In the genomic region with DNA sequence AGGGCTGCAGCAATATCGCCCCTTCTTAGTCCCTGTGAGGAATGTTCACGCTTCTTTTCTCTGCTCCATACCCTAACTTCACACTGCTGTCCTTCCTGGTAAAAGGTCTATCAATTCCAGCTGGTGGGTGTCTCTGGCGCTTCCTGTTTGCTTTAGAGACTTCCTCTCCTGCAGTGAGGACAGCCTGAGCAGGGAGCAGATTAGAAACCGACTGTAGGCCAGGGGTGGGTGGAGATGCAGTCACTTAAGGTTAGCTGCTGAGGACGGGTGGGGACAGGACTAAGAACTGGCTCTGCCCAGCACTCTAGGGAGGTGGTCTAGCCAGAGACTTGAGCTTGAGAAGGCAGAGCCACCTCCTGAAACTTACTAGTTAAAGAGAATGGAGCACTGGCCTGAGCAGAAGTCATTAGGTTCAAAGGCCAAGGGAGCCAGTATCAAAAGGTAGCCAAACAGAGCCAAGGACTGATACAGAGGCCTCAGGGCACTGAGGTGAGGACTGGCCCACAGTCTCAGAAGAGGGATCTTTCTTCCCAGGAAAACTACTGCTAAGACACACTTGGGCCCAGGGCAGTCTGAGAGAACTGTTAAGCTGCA, we compare ENCODE assay signal across 10 mouse cellular contexts. TPM values are rescaled to one million over a fixed set of nuclear protein-coding genes. Genes with fewer than 3 reads are reported as not detected.
DNase-seq lines count a peak whose midpoint lies in the region; ATAC-seq and TF ChIP-seq lines count a peak whose summit lies in the region.
"Had no signal": no experiment of that assay in that cellular context is flagged by ENCODE, and none has a peak within 500 bp of the region (broad histone marks: within the 10 kb centered on the region; RNA-seq: fewer than 3 reads in every experiment).

No protein-coding gene starts in this region.

- TF ChIP-seq POLR2A in kidney, adult 2 months (IDR thresholded peaks at IDR 0.05; ENCODE audit: low read depth, low read length) = no peak

- H3K36me3 ChIP-seq in embryonic facial prominence, embryonic 11.5 days (replicated peaks; ENCODE audit: control insufficient read depth, insufficient read depth, low read depth, low read length) = no peaks in the 10 kb centered on the region
- H3K36me3 ChIP-seq in kidney, adult 2 months (ENCODE audit: control insufficient read depth, insufficient read depth, low read length) = no peaks in the 10 kb centered on the region

- H3K4me3 ChIP-seq in embryonic facial prominence, embryonic 11.5 days (ENCODE audit: low read depth, low read length) = no peak overlapping the region
- no peak overlapping the region for H3K4me3 ChIP-seq in kidney, adult 2 months (ENCODE audit: insufficient read depth, low read depth, low read length)

- no peak overlapping the region for H3K4me2 ChIP-seq in embryonic facial prominence, embryonic 11.5 days (ENCODE audit: low read depth, low read length)

- H3K27ac ChIP-seq in embryonic facial prominence, embryonic 11.5 days (replicated peaks; ENCODE audit: low read depth, low read length) = peak overlapping the region; percentile 22; the same call in 1 of the 2 replicates
- peak overlapping the region; percentile 88 for H3K27ac ChIP-seq in kidney, adult 2 months (ENCODE audit: insufficient read depth, low read depth, low read length)

- TF ChIP-seq CTCF in kidney, adult 2 months (conservative IDR thresholded peaks at IDR 0.05; ENCODE audit: insufficient read depth, insufficient read length, low read depth, low read length) = no peak

- peak; percentile 49 for DNase-seq in gastrocnemius, postnatal 25 days
- DNase-seq in gastrocnemius, postnatal 14 days = no peak
- peak; percentile 33 for DNase-seq in embryonic facial prominence, embryonic 11.5 days (ENCODE audit: low spot score)
- DNase-seq in kidney, adult 2 months = peak; percentile 79
- peak; percentile 76 for DNase-seq in lung, postnatal 25 days (ENCODE audit: low spot score)
- DNase-seq in frontal cortex, adult 2 months (ENCODE audit: extremely low spot score in 1 of 2, low spot score in 1 of 2) = no peak
- no peak for DNase-seq in adrenal gland, postnatal 25 days
- DNase-seq in MN1 (ENCODE audit: low spot score) = no peak
- DNase-seq: cerebellum, adult 11-12 months had no signal

- intact Hi-C loops in gastrocnemius, postnatal 14 days (cut with DNase I; ENCODE audit: low total_unique reads) = no loop called here

- ATAC-seq in embryonic facial prominence, embryonic 11.5 days (replicated peaks; ENCODE audit: insufficient number of reproducible peaks, low FRiP score, low TSS enrichment, low read depth) = no peak

- no peaks in the 10 kb centered on the region for H3K27me3 ChIP-seq in embryonic facial prominence, embryonic 11.5 days (ENCODE audit: control insufficient read depth, insufficient read depth, low read length)
- H3K27me3 ChIP-seq in kidney, adult 2 months (replicated peaks; ENCODE audit: control insufficient read depth, insufficient read depth, low read length) = no peaks in the 10 kb centered on the region

- no peaks in the 10 kb centered on the region for H3K9me3 ChIP-seq in embryonic facial prominence, embryonic 11.5 days (replicated peaks; ENCODE audit: control insufficient read depth, low read length)

- WGBS in embryonic facial prominence, embryonic 11.5 days = 17% methylated on average over 5 of the region's 5 CpGs
- WGBS in kidney, adult 2 months = 27% methylated on average over 5 of the region's 5 CpGs

- H3K4me1 ChIP-seq in embryonic facial prominence, embryonic 11.5 days (ENCODE audit: control insufficient read depth, insufficient read depth, low read length) = no peaks in the 10 kb centered on the region
- H3K4me1 ChIP-seq in kidney, adult 2 months (ENCODE audit: control insufficient read depth, insufficient read depth, low read length) = peaks cover 77% of the 10 kb centered on the region

- H3K9ac ChIP-seq in embryonic facial prominence, embryonic 11.5 days (replicated peaks; ENCODE audit: low read length) = no peak overlapping the region

RNA-seq across cellular contexts. Expression of gene Hspb9, which starts 11.4 kb away (rescaled TPM):
- total RNA-seq in gastrocnemius, postnatal 25 days (2021) = not detected
- total RNA-seq in gastrocnemius, postnatal 14 days (2021) = not detected
- not detected in 2 replicates for polyA plus RNA-seq in embryonic facial prominence, embryonic 11.5 days (2014; fragmentation: Nextera tagmentation; extraction: Ambion mirVana)
- polyA plus RNA-seq in kidney, adult 2 months (2012; rRNA removed) = 0.48 and 0.49 TPM in 2 replicates
- polyA plus RNA-seq in frontal cortex, adult 2 months (2012; rRNA removed) = not detected in 2 replicates
- not detected in 2 replicates for total RNA-seq in adrenal gland, postnatal 25 days (2021)
- polyA plus RNA-seq: large intestine, adult 2 months had no signal

RNA-seq across cellular contexts. Expression of gene Kat2a, which starts 12.8 kb away (rescaled TPM):
- total RNA-seq in gastrocnemius, postnatal 25 days (2021) = 10 to 100 TPM; 11.7 to 11.8 TPM
- 10 to 100 TPM; 11.2 to 12.5 TPM for total RNA-seq in gastrocnemius, postnatal 14 days (2021)
- 49.9 and 55.9 TPM in 2 replicates for polyA plus RNA-seq in embryonic facial prominence, embryonic 11.5 days (2014; fragmentation: Nextera tagmentation; extraction: Ambion mirVana)
- polyA plus RNA-seq in kidney, adult 2 months (2012; rRNA removed) = 25.9 and 29.0 TPM in 2 replicates
- polyA plus RNA-seq in frontal cortex, adult 2 months (2012; rRNA removed) = 60.7 and 61.7 TPM in 2 replicates
- 52.2 and 53.5 TPM in 2 replicates for total RNA-seq in adrenal gland, postnatal 25 days (2021)

RNA-seq across cellular contexts. Expression of gene Rab5c, which starts 13.0 kb away (rescaled TPM):
- 10 to 100 TPM; 40.4 to 43.1 TPM for total RNA-seq in gastrocnemius, postnatal 25 days (2021)
- 10 to 100 TPM; 49.1 to 49.4 TPM for total RNA-seq in gastrocnemius, postnatal 14 days (2021)
- 76.6 and 86.1 TPM in 2 replicates for polyA plus RNA-seq in embryonic facial prominence, embryonic 11.5 days (2014; fragmentation: Nextera tagmentation; extraction: Ambion mirVana)
- 445 and 472 TPM in 2 replicates for polyA plus RNA-seq in kidney, adult 2 months (2012; rRNA removed)
- 205 and 221 TPM in 2 replicates for polyA plus RNA-seq in frontal cortex, adult 2 months (2012; rRNA removed)
- total RNA-seq in adrenal gland, postnatal 25 days (2021) = 160 and 171 TPM in 2 replicates

RNA-seq across cellular contexts. Expression of gene Dhx58, which starts 20.9 kb away (rescaled TPM):
- total RNA-seq in gastrocnemius, postnatal 25 days (2021) = 1 to 10 TPM in 1 of 2 experiments, under 1 TPM in 1; 0.77 to 1.2 TPM
- under 1 TPM; 0.35 to 0.39 TPM for total RNA-seq in gastrocnemius, postnatal 14 days (2021)
- 1.2 and 1.8 TPM in 2 replicates for polyA plus RNA-seq in embryonic facial prominence, embryonic 11.5 days (2014; fragmentation: Nextera tagmentation; extraction: Ambion mirVana)
- polyA plus RNA-seq in kidney, adult 2 months (2012; rRNA removed) = 3.7 and 6.2 TPM in 2 replicates
- polyA plus RNA-seq in frontal cortex, adult 2 months (2012; rRNA removed) = 2.7 and 2.8 TPM in 2 replicates
- total RNA-seq in adrenal gland, postnatal 25 days (2021) = 47.4 and 63.8 TPM in 2 replicates

RNA-seq across cellular contexts. Expression of gene Zfp385c, which starts 32.8 kb away (rescaled TPM):
- total RNA-seq in gastrocnemius, postnatal 25 days (2021) = under 1 TPM; 0.31 to 0.70 TPM
- 1 to 10 TPM in 1 of 2 experiments, under 1 TPM in 1; 0.62 to 1.5 TPM for total RNA-seq in gastrocnemius, postnatal 14 days (2021)
- 0.53 and 1.2 TPM in 2 replicates for polyA plus RNA-seq in embryonic facial prominence, embryonic 11.5 days (2014; fragmentation: Nextera tagmentation; extraction: Ambion mirVana)
- 0.14 and 0.34 TPM in 2 replicates for polyA plus RNA-seq in kidney, adult 2 months (2012; rRNA removed)
- polyA plus RNA-seq in frontal cortex, adult 2 months (2012; rRNA removed) = 2.5 TPM in 2 replicates
- total RNA-seq in adrenal gland, postnatal 25 days (2021) = 0.43 TPM in 1 of 2 replicates, not detected in the other

Comparison
In these comparisons a context has a peak if more than half of its experiments do, and no peak if none do; other contexts are left out.
1. DNase-seq: peak in gastrocnemius, postnatal 25 days (single experiment), embryonic facial prominence, embryonic 11.5 days (single experiment), kidney, adult 2 months (single experiment) and lung, postnatal 25 days (single experiment); none in gastrocnemius, postnatal 14 days (single experiment), frontal cortex, adult 2 months (0 of 2), adrenal gland, postnatal 25 days (single experiment) and MN1 (single experiment).